Mouse (Mus musculus) liver, embryonic 14.5 days (tissue): ENCODE data around the gene Ctnnd2.

ENCODE experiments used
- CTCF ChIP-seq: IDR thresholded peaks from 2 replicates; pipeline ENCODE4 v1.5.1; 2016; ENCODE audit warnings: antibody characterized with exemption, low read depth, control low read depth
- EP300 ChIP-seq: IDR thresholded peaks from 2 replicates; pipeline ENCODE4 v1.6.1; 2016; ENCODE audit warnings: antibody characterized with exemption, low read depth

- TF ChIP-seq CTCF (no peak), EP300 (no peak)
Measured at GRCm38 (mm10) chr15:30632113-30632735, 459.8 kb downstream of the Ctnnd2 start.
